Mouse (Mus musculus) spleen, adult 12 weeks (tissue): Measurements from ENCODE around the gene Slit2.
"Not testable (repeated sequence)": the region's sequence is repeated elsewhere in the genome, so short reads cannot be mapped to it uniquely, and the experiment has no call there.

Experiments used
- DNase-seq: peaks from one replicate; pipeline ENCODE4 v3.0.0; 2022; ENCODE audit warnings: low spot score

The Slit2 gene

GRCm38 (mm10) chr5:48230430-48231080, 247.6 kb downstream of the Slit2 start:
- no peak for DNase-seq

GRCm38 (mm10) chr5:48234728-48235127, 251.8 kb downstream of the Slit2 start:
- no peak for DNase-seq

GRCm38 (mm10) chr5:48235270-48235669, 252.3 kb downstream of the Slit2 start:
- no peak for DNase-seq

GRCm38 (mm10) chr5:48240751-48241150, 257.8 kb downstream of the Slit2 start:
- not testable (repeated sequence) for DNase-seq

GRCm38 (mm10) chr5:48248327-48248726, 265.4 kb downstream of the Slit2 start:
- DNase-seq, result no peak

GRCm38 (mm10) chr5:48277561-48277960, 294.6 kb downstream of the Slit2 start:
- DNase-seq, result no peak

GRCm38 (mm10) chr5:48301186-48301585, 318.2 kb downstream of the Slit2 start:
- no peak for DNase-seq

- no peak for DNase-seq
Observed at GRCm38 (mm10) chr5:48315057-48315602, 332.2 kb downstream of the Slit2 start.

GRCm38 (mm10) chr5:48320597-48320996, 337.7 kb downstream of the Slit2 start:
- DNase-seq, result no peak

- DNase-seq, result no peak
Observed at GRCm38 (mm10) chr5:48326221-48326620, 343.3 kb downstream of the Slit2 start.

- no peak for DNase-seq
Observed at GRCm38 (mm10) chr5:48327652-48328051, 344.7 kb downstream of the Slit2 start, which contains the start of gene 5730480H06Rik. Gene 5730480H06Rik (plus strand): TSS chr5:48327952.

- DNase-seq, result no peak
Observed at GRCm38 (mm10) chr5:48329751-48330150, 346.8 kb downstream of the Slit2 start.

- DNase-seq, result no peak
Observed at GRCm38 (mm10) chr5:48330817-48331216, 347.9 kb downstream of the Slit2 start.

- DNase-seq, result no peak
Observed at GRCm38 (mm10) chr5:48331441-48331840, 348.5 kb downstream of the Slit2 start.

GRCm38 (mm10) chr5:48333407-48333806, 350.5 kb downstream of the Slit2 start:
- DNase-seq, result no peak

GRCm38 (mm10) chr5:48333884-48334513, 351.1 kb downstream of the Slit2 start:
- no peak for DNase-seq

- no peak for DNase-seq
Observed at GRCm38 (mm10) chr5:48340808-48341433, 358.0 kb downstream of the Slit2 start.

- DNase-seq, result no peak
Observed at GRCm38 (mm10) chr5:48345095-48345982, 362.4 kb downstream of the Slit2 start.

- DNase-seq, result no peak
Observed at GRCm38 (mm10) chr5:48345983-48346648, 363.2 kb downstream of the Slit2 start.

GRCm38 (mm10) chr5:48349309-48349708, 366.4 kb downstream of the Slit2 start:
- DNase-seq, result no peak
